Mouse (Mus musculus) forebrain, embryonic 11.5 days (tissue): ENCODE results near the gene Tle3. TPM values are rescaled to one million over a fixed set of nuclear protein-coding genes. Genes with fewer than 3 reads are reported as not detected.

Source experiments
- ATAC-seq: fragments of 200-750 bp; cut with Nextera tagmentation; replicated peaks from 2 replicates; pipeline ENCODE4 v1.8.0; 2017; ENCODE audit warnings: moderate TSS enrichment; ENCODE audit not compliant: low FRiP score
- DNase-seq: peaks from one replicate; pipeline ENCODE4 v3.0.0-alpha.2; 2017; ENCODE audit warnings: low spot score
- H3K27ac ChIP-seq: fragments of 300-500 bp; sonication (generic); 2 replicates; pipeline ENCODE4 v1.5.1; 2014; ENCODE audit warnings: low read depth, low read length
- H3K27me3 ChIP-seq: fragments of 300-500 bp; sonication (generic); 2 replicates; pipeline ENCODE4 v1.6.1; 2014; ENCODE audit warnings: mild to moderate bottlenecking, low read length, mixed read lengths; ENCODE audit not compliant: control insufficient read depth, insufficient read depth
- H3K36me3 ChIP-seq: fragments of 300-500 bp; sonication (generic); 2 replicates; pipeline ENCODE4 v1.6.1; 2014; ENCODE audit warnings: mild to moderate bottlenecking, low read length, moderate library complexity, mixed read lengths; ENCODE audit not compliant: control insufficient read depth, insufficient read depth
- H3K4me1 ChIP-seq: fragments of 300-500 bp; sonication (generic); replicated peaks from 2 replicates; pipeline ENCODE4 v1.6.1; 2014; ENCODE audit warnings: low read length, mixed read lengths; ENCODE audit not compliant: control insufficient read depth, insufficient read depth
- H3K4me2 ChIP-seq: fragments of 300-500 bp; sonication (generic); 2 replicates; pipeline ENCODE4 v1.6.1; 2014; ENCODE audit warnings: low read depth, mild to moderate bottlenecking, low read length, moderate library complexity, mixed read lengths; ENCODE audit not compliant: severe bottlenecking
- H3K4me3 ChIP-seq: fragments of 300-500 bp; sonication (generic); 2 replicates; pipeline ENCODE4 v1.5.1; 2014; ENCODE audit warnings: low read depth, low read length
- H3K9ac ChIP-seq: fragments of 300-500 bp; sonication (generic); 2 replicates; pipeline ENCODE4 v1.6.1; 2014; ENCODE audit warnings: low read length
- H3K9me3 ChIP-seq: fragments of 300-500 bp; sonication (generic); 2 replicates; pipeline ENCODE4 v1.6.1; 2016; ENCODE audit warnings: low read length, mixed read lengths; ENCODE audit not compliant: control insufficient read depth
- WGBS: fragments of 180-500 bp; shearing (Covaris S2); extraction: QIAGEN DNeasy Blood & Tissue Kit; methylation state at CpG from one replicate; pipeline ENCODE4 v1.1.7; 2014; 5-methylcytosine and 5-hydroxymethylcytosine counted together
- polyA plus RNA-seq: library from polyadenylated mRNA; unstranded; fragments of >200 nt; fragmentation: Nextera tagmentation; extraction: Ambion mirVana; gene quantifications from 2 replicates; pipeline ENCODE4 v1.2.1, GENCODE M21; 2014

The Tle3 gene
- polyA plus RNA-seq, result 57.8 and 58.2 TPM in 2 replicates

GRCm38 (mm10) chr9:61371755-61372509 lies at the start of gene Tle3:
TSS of gene Tle3 (plus strand) at chr9:61372366.
- peak within 1 kb of the TSS; percentile 92 for H3K27ac ChIP-seq
- DNase-seq (peak; percentile 99), ATAC-seq (peak; percentile 57)
- H3K9ac ChIP-seq, result peak within 1 kb of the TSS; percentile 100
- peaks cover 34% of the 10 kb centered on the region for H3K4me1 ChIP-seq
- H3K27me3 ChIP-seq, result peaks cover 7% of the 10 kb centered on the region
- H3K36me3 ChIP-seq, result no peaks in the 10 kb centered on the region
- H3K4me3 ChIP-seq, result peak within 1 kb of the TSS; percentile 99
- WGBS, result under 1% methylated on average over 35 of the region's 35 CpGs
- H3K9me3 ChIP-seq, result no peaks in the 10 kb centered on the region
- H3K4me2 ChIP-seq, result peak within 1 kb of the TSS; percentile 98

GRCm38 (mm10) chr9:61323221-61323620 lies 48.9 kb upstream of the Tle3 start:
- Histone ChIP-seq H3K4me3 (no peak overlapping the region), H3K9ac (no peak overlapping the region), H3K4me1 (peaks cover 23% of the 10 kb centered on the region), H3K27me3 (no peaks in the 10 kb centered on the region; the same call in 1 of the 2 replicates), H3K36me3 (no peaks in the 10 kb centered on the region), H3K27ac (no peak overlapping the region), H3K9me3 (no peaks in the 10 kb centered on the region), H3K4me2 (no peak overlapping the region)
- ATAC-seq (no peak), DNase-seq (no peak)
- 78% methylated on average over 5 of the region's 5 CpGs for WGBS

- ATAC-seq (no peak; the same call in 1 of the 2 replicates), DNase-seq (no peak)
- H3K4me1 ChIP-seq, result peaks cover 23% of the 10 kb centered on the region
- no peak overlapping the region for H3K4me2 ChIP-seq
- H3K4me3 ChIP-seq, result no peak overlapping the region
- H3K9me3 ChIP-seq, result no peaks in the 10 kb centered on the region
- no peak overlapping the region for H3K9ac ChIP-seq
- 31% methylated on average over 3 of the region's 3 CpGs for WGBS
- no peaks in the 10 kb centered on the region; the same call in 1 of the 2 replicates for H3K27me3 ChIP-seq
- H3K36me3 ChIP-seq, result no peaks in the 10 kb centered on the region
- peak overlapping the region; percentile 53; the same call in 1 of the 2 replicates for H3K27ac ChIP-seq
These were observed 48.3 kb upstream of the Tle3 start for GRCm38 (mm10) chr9:61323879-61324278.

- WGBS, result 7% methylated on average over 12 of the region's 12 CpGs
- no peak overlapping the region for H3K4me2 ChIP-seq
- peak overlapping the region; percentile 53; the same call in 1 of the 2 replicates for H3K27ac ChIP-seq
- H3K4me1 ChIP-seq, result peaks cover 23% of the 10 kb centered on the region
- no peak overlapping the region for H3K4me3 ChIP-seq
- H3K9ac ChIP-seq, result no peak overlapping the region
- ATAC-seq (no peak; the same call in 1 of the 2 replicates), DNase-seq (no peak)
- H3K9me3 ChIP-seq, result no peaks in the 10 kb centered on the region
- no peaks in the 10 kb centered on the region; the same call in 1 of the 2 replicates for H3K27me3 ChIP-seq
- no peaks in the 10 kb centered on the region for H3K36me3 ChIP-seq
These were observed 47.8 kb upstream of the Tle3 start for GRCm38 (mm10) chr9:61324354-61324753.

GRCm38 (mm10) chr9:61325012-61325411 lies 47.2 kb upstream of the Tle3 start:
- WGBS, result 27% methylated on average over 2 of the region's 2 CpGs
- Histone ChIP-seq H3K9me3 (no peaks in the 10 kb centered on the region), H3K27me3 (no peaks in the 10 kb centered on the region; the same call in 1 of the 2 replicates), H3K4me3 (no peak overlapping the region), H3K27ac (no peak overlapping the region), H3K9ac (no peak overlapping the region), H3K4me1 (peaks cover 23% of the 10 kb centered on the region), H3K4me2 (no peak overlapping the region), H3K36me3 (no peaks in the 10 kb centered on the region)
- no peak for ATAC-seq
- DNase-seq, result no peak

- Histone ChIP-seq H3K36me3 (no peaks in the 10 kb centered on the region), H3K4me3 (no peak overlapping the region), H3K27me3 (no peaks in the 10 kb centered on the region; the same call in 1 of the 2 replicates), H3K4me1 (peaks cover 23% of the 10 kb centered on the region), H3K27ac (no peak overlapping the region), H3K9me3 (no peaks in the 10 kb centered on the region), H3K9ac (no peak overlapping the region), H3K4me2 (no peak overlapping the region)
- ATAC-seq (no peak), DNase-seq (no peak)
- 40% methylated on average over 7 of the region's 7 CpGs for WGBS
These were observed 46.2 kb upstream of the Tle3 start for GRCm38 (mm10) chr9:61325931-61326351.

GRCm38 (mm10) chr9:61326922-61327321 lies 45.2 kb upstream of the Tle3 start:
- no peak overlapping the region for H3K4me2 ChIP-seq
- H3K4me3 ChIP-seq, result no peak overlapping the region
- no peak for DNase-seq
- H3K9me3 ChIP-seq, result no peaks in the 10 kb centered on the region
- peaks cover 23% of the 10 kb centered on the region for H3K4me1 ChIP-seq
- ATAC-seq, result no peak
- H3K9ac ChIP-seq, result no peak overlapping the region
- H3K36me3 ChIP-seq, result no peaks in the 10 kb centered on the region
- 66% methylated on average over 8 of the region's 8 CpGs for WGBS
- H3K27me3 ChIP-seq, result no peaks in the 10 kb centered on the region; the same call in 1 of the 2 replicates
- no peak overlapping the region for H3K27ac ChIP-seq

- Histone ChIP-seq H3K4me2 (no peak overlapping the region), H3K27me3 (no peaks in the 10 kb centered on the region; the same call in 1 of the 2 replicates), H3K9me3 (no peaks in the 10 kb centered on the region), H3K4me3 (no peak overlapping the region), H3K36me3 (no peaks in the 10 kb centered on the region), H3K9ac (no peak overlapping the region), H3K27ac (no peak overlapping the region), H3K4me1 (peaks cover 23% of the 10 kb centered on the region)
- DNase-seq, result no peak
- no peak for ATAC-seq
- 81% methylated on average over 5 of the region's 5 CpGs for WGBS
These were observed 44.0 kb upstream of the Tle3 start for GRCm38 (mm10) chr9:61328173-61328572.
